Mouse (Mus musculus): ENCODE measurements around the gene Cdc42. TPM values are rescaled to one million over a fixed set of nuclear protein-coding genes. Genes with fewer than 3 reads are reported as not detected.

The Cdc42 gene
- total RNA-seq, 2 experiments from 2014 or later: 311 to 333 TPM

DNA sequence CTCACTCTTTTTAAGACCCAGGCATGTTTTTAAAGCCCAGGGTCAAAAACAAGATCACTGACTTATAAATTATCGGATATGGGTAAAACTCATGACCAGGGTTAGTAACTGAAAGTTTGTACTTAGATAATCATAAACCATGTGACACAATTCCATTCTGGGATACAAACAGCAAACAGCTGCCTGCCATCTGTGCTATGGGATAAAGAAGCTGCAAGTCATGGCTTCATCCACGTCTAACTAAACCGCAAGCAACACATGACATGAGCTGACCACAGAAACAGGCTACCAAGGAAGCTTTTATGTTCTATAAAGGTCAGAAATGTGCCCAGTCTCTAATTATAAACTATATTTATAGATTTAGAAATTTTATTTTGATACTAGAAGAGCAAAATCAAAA lies 31.0 kb downstream of the Cdc42 start:
- intact Hi-C loops (cut with DNase I): no loop called here
- DNase-seq (ENCODE audit: low spot score in 2 of 2): no peak

DNA sequence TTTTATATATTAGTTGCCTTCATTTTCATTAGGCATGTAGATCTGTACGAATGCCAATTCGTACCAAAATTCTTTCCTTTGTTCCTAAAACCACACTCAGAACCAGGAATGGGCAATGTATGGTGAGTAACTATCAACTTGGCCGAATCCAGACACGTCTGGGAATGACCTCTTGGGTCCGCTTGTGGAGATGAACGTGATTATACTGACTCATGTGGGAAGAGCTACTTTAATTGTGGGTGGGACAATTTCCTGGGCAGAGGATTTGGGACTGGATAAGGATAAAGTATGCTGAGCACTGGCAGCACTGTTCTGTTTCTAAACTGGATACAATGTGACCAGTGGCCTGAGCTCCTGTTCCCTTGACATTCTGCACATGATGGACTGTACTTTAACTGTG lies 32.6 kb downstream of the Cdc42 start:
- intact Hi-C loops (cut with DNase I): no loop called here

DNA sequence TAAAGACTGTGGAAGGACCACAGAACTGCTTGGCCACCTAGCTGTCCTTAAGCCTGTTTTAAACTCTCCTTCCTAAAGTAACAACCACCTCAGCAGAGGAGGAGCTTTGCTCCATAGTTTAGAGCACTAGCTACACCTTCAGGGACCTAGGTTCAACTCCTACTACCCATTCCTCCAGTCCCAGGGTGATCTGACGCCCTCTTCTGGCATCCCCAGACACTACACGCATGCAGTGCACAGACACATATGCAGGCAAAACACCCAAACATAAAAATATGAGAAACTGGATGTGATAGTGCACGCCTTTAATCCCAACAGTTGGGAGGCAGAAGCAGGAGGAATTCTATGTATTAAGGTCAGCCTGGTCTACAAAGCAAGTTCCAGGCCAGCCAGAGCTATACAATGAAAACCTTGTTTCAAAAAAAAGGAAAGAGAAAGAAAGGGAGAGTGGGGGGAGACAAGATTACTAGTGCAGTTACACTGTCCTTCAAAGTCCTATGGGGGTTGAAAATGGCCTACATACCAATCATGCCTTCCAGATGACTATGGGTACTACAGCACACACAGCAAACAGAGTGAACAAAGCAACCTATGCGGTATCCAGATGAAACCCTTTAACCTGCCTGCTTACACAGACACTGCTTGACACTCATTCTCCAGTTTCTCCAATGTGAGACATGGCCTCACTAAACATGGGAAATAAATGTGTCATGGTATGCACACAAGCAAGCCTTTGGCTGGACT lies 41.3 kb downstream of the Cdc42 start:
- no peak for DNase-seq (ENCODE audit: low spot score in 2 of 2)
- intact Hi-C loops (cut with DNase I): no loop called here

More for the DNA sequence above, 32.6 kb downstream of the Cdc42 start:
- no peak for DNase-seq (ENCODE audit: low spot score in 2 of 2)

DNA sequence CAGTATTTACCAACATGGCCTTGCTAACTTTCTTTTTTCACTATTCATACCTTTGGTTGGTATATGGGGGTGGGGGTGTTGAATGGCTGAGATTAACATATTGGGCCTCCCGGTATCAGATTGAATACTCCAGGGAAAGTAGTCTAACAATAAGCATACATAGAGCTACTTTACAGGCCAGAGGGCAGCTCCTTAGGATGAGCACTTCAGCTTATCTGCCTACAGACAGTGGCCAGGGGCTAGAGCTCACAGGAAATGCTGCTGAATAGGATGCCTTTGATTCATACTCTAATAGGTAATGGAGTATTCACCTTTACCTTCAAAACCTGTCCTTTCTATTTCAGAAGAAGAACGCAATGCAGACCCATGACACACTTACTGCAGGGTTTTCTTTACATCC lies 42.5 kb downstream of the Cdc42 start:
- intact Hi-C loops (cut with DNase I): no loop called here
- no peak for DNase-seq (ENCODE audit: low spot score in 2 of 2)

GRCm38 (mm10) chr4:137314561-137314960 lies 43.0 kb downstream of the Cdc42 start:
- intact Hi-C loops (cut with DNase I): no loop called here

DNA sequence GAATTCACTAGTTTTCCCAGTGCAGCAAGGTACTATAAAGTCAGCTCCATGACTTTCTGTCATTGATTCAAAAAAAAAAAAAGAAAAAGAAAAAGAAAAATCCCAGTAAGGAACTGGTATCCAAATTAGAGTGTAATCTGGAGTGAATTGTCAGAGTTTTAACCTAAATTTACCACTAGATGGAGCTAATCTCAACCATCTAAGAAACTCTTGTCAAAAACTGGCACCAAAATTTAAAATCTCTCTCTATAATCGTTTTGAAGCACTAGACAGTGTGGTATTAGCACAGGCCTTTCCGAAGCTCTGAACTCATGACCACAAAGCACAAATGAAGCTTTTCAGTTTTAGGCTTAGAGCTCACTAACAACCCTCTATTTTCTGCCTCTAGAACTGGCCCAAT lies 44.0 kb downstream of the Cdc42 start:
- no peak for DNase-seq (ENCODE audit: low spot score in 2 of 2)
- intact Hi-C loops (cut with DNase I): no loop called here

More at GRCm38 (mm10) chr4:137314561-137314960, 43.0 kb downstream of the Cdc42 start:
- DNase-seq (ENCODE audit: low spot score in 2 of 2): no peak

- peak in 1 of 2 experiments; percentile 10 for DNase-seq (ENCODE audit: low spot score in 2 of 2)
- intact Hi-C loops (cut with DNase I): loop anchor here (1.0 kb wide), 1 partner anchor 232 kb away; no protein-coding TSS in a partner anchor
These were observed 49.1 kb downstream of the Cdc42 start for GRCm38 (mm10) chr4:137308377-137308776.

- peak in 1 of 2 experiments; percentile 2 for DNase-seq (ENCODE audit: low spot score in 2 of 2)
These were observed 50.4 kb downstream of the Cdc42 start for GRCm38 (mm10) chr4:137306991-137307706.

DNA sequence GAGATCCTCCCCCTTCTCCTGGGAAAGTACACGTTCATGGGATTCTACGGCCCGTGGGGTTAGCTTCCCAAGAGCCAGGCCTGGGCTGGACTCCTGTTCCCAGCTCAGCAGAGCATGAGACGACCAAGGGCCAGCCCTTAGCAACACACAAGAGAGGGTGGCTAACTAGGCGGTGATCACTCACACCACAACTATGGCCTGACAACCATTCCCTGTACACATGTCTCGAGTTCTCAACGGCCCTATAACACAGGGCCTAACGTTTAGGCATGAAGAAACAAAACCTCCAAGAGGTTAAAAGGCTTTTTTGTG lies 51.0 kb downstream of the Cdc42 start:
- DNase-seq (ENCODE audit: low spot score in 2 of 2): no peak
- intact Hi-C loops (cut with DNase I): no loop called here

More at GRCm38 (mm10) chr4:137306991-137307706, 50.4 kb downstream of the Cdc42 start:
- intact Hi-C loops (cut with DNase I): no loop called here

GRCm38 (mm10) chr4:137305831-137306576 lies 51.5 kb downstream of the Cdc42 start:
- intact Hi-C loops (cut with DNase I): no loop called here

GRCm38 (mm10) chr4:137305066-137305465 lies 52.5 kb downstream of the Cdc42 start:
- peak in 1 of 2 experiments; percentile 2 for DNase-seq (ENCODE audit: low spot score in 2 of 2)
- intact Hi-C loops (cut with DNase I): no loop called here

More at GRCm38 (mm10) chr4:137305831-137306576, 51.5 kb downstream of the Cdc42 start:
- DNase-seq (ENCODE audit: low spot score in 2 of 2): peak in 1 of 2 experiments; percentile 5

DNA sequence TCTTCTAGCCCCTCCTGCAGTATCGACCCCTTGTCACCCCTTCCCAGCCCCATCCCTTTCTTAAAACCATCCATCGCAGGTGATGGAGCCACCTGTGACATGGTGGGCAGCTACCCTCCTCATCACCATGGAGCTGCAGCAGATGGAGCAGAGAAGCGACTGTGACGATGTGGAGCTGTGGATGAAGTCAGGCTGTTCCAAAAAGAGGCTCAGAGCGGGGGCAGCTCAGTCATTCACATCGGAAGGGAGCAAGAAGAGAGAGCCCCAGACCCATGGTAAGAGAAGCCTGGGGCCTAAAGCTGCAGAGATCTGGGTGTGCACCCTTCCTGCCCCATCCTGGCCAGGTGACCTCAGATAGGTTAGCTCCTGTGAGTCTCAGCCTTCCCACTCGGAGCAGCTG lies 53.4 kb downstream of the Cdc42 start:
- intact Hi-C loops (cut with DNase I): no loop called here
- DNase-seq (ENCODE audit: low spot score in 2 of 2): no peak

- intact Hi-C loops (cut with DNase I): no loop called here
- DNase-seq (ENCODE audit: low spot score in 2 of 2): no peak
These were observed 55.9 kb downstream of the Cdc42 start for GRCm38 (mm10) chr4:137301635-137302034.

DNA sequence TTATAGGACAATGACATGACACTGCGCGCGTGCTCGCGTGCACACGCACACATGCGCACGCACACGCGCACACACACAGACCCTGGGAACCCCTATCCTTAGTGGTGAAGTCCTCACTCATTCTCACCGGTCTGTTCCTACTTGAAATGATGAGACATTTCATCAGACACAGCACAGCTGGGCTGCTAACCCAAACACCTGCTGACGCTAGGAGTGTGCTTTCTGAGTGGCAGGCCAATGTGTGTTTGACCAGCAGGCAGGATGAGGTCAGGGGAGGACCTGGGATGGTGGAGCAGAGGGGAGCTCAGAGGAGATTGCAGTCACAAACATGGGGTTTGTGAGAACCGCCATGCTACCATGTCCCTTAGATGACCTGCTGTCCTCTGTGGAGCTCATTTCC lies 57.3 kb downstream of the Cdc42 start:
- intact Hi-C loops (cut with DNase I): no loop called here
- no peak for DNase-seq (ENCODE audit: low spot score in 2 of 2)

GRCm38 (mm10) chr4:137298406-137298805 lies 59.1 kb downstream of the Cdc42 start:
- intact Hi-C loops (cut with DNase I): no loop called here
- no peak for DNase-seq (ENCODE audit: low spot score in 2 of 2)

- peak in 1 of 2 experiments; percentile 69 for DNase-seq (ENCODE audit: low spot score in 2 of 2)
- intact Hi-C loops (cut with DNase I): no loop called here
These were observed 59.9 kb downstream of the Cdc42 start for GRCm38 (mm10) chr4:137297611-137298010.

- intact Hi-C loops (cut with DNase I): no loop called here
- DNase-seq (ENCODE audit: low spot score in 2 of 2): peak; percentile 62 to 74
These were observed 62.6 kb downstream of the Cdc42 start for GRCm38 (mm10) chr4:137294951-137295350.

- no peak for DNase-seq (ENCODE audit: low spot score in 2 of 2)
- intact Hi-C loops (cut with DNase I): no loop called here
These were observed 63.0 kb downstream of the Cdc42 start for GRCm38 (mm10) chr4:137294474-137294873.

DNA sequence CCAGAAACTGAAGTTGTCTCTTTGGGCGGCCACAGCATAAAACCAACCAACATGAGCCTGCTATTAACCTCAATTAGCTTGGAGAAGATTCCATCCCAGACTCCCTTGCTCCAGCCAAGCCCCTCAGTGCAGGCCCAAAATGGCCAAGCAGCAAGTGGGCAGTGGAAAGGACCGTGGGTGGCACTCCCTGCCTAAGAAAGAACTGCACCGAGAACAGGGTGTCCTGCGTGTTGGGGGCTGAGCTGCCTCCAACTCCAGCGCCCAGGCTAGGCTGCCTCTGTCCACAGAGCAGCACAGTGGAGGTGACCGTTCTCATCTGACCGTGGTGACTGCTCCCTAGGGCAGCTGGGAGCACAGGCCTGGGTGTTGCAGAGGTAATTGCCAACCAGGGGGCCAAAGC lies 63.5 kb downstream of the Cdc42 start:
- peak in 1 of 2 experiments; percentile 59 for DNase-seq (ENCODE audit: low spot score in 2 of 2)
- intact Hi-C loops (cut with DNase I): no loop called here

- intact Hi-C loops (cut with DNase I): no loop called here
- no peak for DNase-seq (ENCODE audit: low spot score in 2 of 2)
These were observed 64.9 kb downstream of the Cdc42 start for GRCm38 (mm10) chr4:137292625-137293024.

All from left cerebral cortex, postnatal 36 days (tissue).